Mouse (Mus musculus) mesoderm, embryonic 11.5 days (tissue): ENCODE data around the gene Mboat2.

Experiments
- DNase-seq: peaks from one replicate; pipeline ENCODE4 v3.0.0-alpha.2; 2012; ENCODE audit warnings: low read depth, low spot score

Gene Mboat2

GRCm38 (mm10) chr12:24898226-24898625 is 67.5 kb downstream of the Mboat2 start:
- no peak for DNase-seq

- no peak for DNase-seq
Measured at GRCm38 (mm10) chr12:24899636-24900035, 69.0 kb downstream of the Mboat2 start.

GRCm38 (mm10) chr12:24902736-24903135 is 72.1 kb downstream of the Mboat2 start:
- no peak for DNase-seq

- no peak for DNase-seq
Measured at GRCm38 (mm10) chr12:24907894-24908293, 77.2 kb downstream of the Mboat2 start.

GRCm38 (mm10) chr12:24909679-24910078 is 79.0 kb downstream of the Mboat2 start:
- no peak for DNase-seq

- no peak for DNase-seq
Measured at GRCm38 (mm10) chr12:24912174-24912573, 81.5 kb downstream of the Mboat2 start.

GRCm38 (mm10) chr12:24912876-24913275 is 82.2 kb downstream of the Mboat2 start:
- DNase-seq = no peak

- no peak for DNase-seq
Measured at GRCm38 (mm10) chr12:24918575-24919262, 88.0 kb downstream of the Mboat2 start.

GRCm38 (mm10) chr12:24920861-24921260 is 90.2 kb downstream of the Mboat2 start:
- no peak for DNase-seq

- DNase-seq = no peak
Measured at GRCm38 (mm10) chr12:24924003-24924402, 93.3 kb downstream of the Mboat2 start.

- no peak for DNase-seq
Measured at GRCm38 (mm10) chr12:24925276-24925675, 94.6 kb downstream of the Mboat2 start.

GRCm38 (mm10) chr12:24925684-24926083 is 95.0 kb downstream of the Mboat2 start:
- DNase-seq = peak; percentile 14

- DNase-seq = no peak
Measured at GRCm38 (mm10) chr12:24928051-24928748, 97.5 kb downstream of the Mboat2 start.

- DNase-seq = no peak
Measured at GRCm38 (mm10) chr12:24929043-24929442, 98.4 kb downstream of the Mboat2 start.

- DNase-seq = no peak
Measured at GRCm38 (mm10) chr12:24930760-24931159, 100.1 kb downstream of the Mboat2 start.

GRCm38 (mm10) chr12:24932120-24932519 is 101.4 kb downstream of the Mboat2 start:
- DNase-seq = no peak

- DNase-seq = no peak
Measured at GRCm38 (mm10) chr12:24933206-24933775, 102.6 kb downstream of the Mboat2 start.

GRCm38 (mm10) chr12:24933996-24934395 is 103.3 kb downstream of the Mboat2 start:
- DNase-seq = no peak

- no peak for DNase-seq
Measured at GRCm38 (mm10) chr12:24936281-24936680, 105.6 kb downstream of the Mboat2 start.

- DNase-seq = no peak
Measured at GRCm38 (mm10) chr12:24939372-24939771, 108.7 kb downstream of the Mboat2 start.

GRCm38 (mm10) chr12:24942619-24943287 is 112.1 kb downstream of the Mboat2 start:
- DNase-seq = no peak

- DNase-seq = no peak
Measured at GRCm38 (mm10) chr12:24943427-24943826, 112.7 kb downstream of the Mboat2 start.
